Mouse (Mus musculus) stomach, postnatal 0 days (tissue): ENCODE measurements around the gene Mier1.

Source experiments
- CTCF ChIP-seq: IDR thresholded peaks from 2 replicates; pipeline ENCODE4 v1.5.1; 2016; ENCODE audit warnings: antibody characterized with exemption, low read depth, mild to moderate bottlenecking, moderate library complexity
- EP300 ChIP-seq: optimal IDR thresholded peaks from 2 replicates; pipeline ENCODE3; 2016; ENCODE audit warnings: antibody characterized with exemption

DNA sequence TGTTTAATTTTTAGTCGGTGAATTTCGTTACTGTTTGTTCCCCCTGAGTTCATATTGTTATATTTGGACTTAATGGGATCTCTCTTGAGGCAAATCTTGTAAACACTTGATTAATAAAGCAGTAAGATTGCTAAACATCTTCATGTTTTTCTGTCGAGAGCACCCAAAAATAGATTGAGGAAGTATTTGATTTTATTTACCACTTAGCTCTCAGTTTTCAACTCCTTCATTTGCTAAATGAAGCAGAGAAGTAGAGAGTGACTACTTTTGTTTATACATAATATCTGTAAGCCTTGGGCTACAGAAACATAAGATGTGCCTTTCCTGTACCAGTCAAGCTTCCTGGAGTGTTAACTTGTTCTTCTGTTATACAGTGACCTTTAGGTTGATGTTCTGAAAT lies 6.2 kb downstream of the Mier1 start:
- no peak for TF ChIP-seq CTCF
- TF ChIP-seq EP300 = no peak
